In the genomic region with DNA sequence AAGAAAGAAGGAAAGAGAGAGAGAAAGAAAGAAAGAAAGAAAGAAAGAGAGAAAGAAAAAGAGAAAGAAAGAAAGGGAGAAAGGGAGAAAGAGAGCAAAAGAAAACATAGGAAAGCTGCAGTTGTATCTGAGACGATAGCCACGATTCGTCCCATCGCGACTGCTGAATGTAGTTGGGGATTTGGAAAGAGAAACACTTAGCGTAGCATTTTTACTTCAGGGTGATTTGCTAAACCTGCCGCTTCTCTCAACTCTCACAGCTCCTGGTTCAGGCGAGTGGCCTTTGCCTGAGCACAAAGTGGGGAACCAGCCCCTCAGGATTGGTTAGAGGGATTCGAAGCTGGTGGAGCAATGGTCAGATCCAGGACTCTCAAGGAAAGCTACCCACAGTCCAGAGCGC, we compare ENCODE assay signal across 8 mouse cellular contexts. TPM values are rescaled to one million over a fixed set of nuclear protein-coding genes. Genes with fewer than 3 reads are reported as not detected.
DNase-seq lines count a peak whose midpoint lies in the region; ATAC-seq and TF ChIP-seq lines count a peak whose summit lies in the region.

No protein-coding gene starts in this region.

- no peak overlapping the region for H3K27ac ChIP-seq in heart, embryonic 11.5 days (ENCODE audit: low read depth, low read length)
- H3K27ac ChIP-seq in ES-Bruce4 (ENCODE audit: insufficient read depth, low read length): peak overlapping the region; percentile 5; the same call in 1 of the 2 replicates
- H3K27ac ChIP-seq in forebrain, embryonic 16.5 days (ENCODE audit: low read length): no peak overlapping the region
- no peak overlapping the region for H3K27ac ChIP-seq in liver, embryonic 16.5 days (ENCODE audit: low read length)

- TF ChIP-seq EP300 in ES-Bruce4 (IDR thresholded peaks at IDR 0.05; ENCODE audit: insufficient read depth, low read depth, low read length): no peak

- no peaks in the 10 kb centered on the region for H3K36me3 ChIP-seq in heart, embryonic 11.5 days (ENCODE audit: control insufficient read depth, insufficient read depth, low read length)
- no peaks in the 10 kb centered on the region for H3K36me3 ChIP-seq in ES-Bruce4 (ENCODE audit: control insufficient read depth, insufficient read depth, low read length, poor library complexity, severe bottlenecking)
- no peaks in the 10 kb centered on the region for H3K36me3 ChIP-seq in forebrain, embryonic 16.5 days (ENCODE audit: control insufficient read depth, insufficient read depth)
- no peaks in the 10 kb centered on the region for H3K36me3 ChIP-seq in liver, embryonic 16.5 days (ENCODE audit: control insufficient read depth, insufficient read depth)

- no peak for TF ChIP-seq POLR2A in ES-Bruce4 (IDR thresholded peaks at IDR 0.05; ENCODE audit: insufficient read depth, low read length)

- H3K4me3 ChIP-seq in heart, embryonic 11.5 days (ENCODE audit: low read depth, low read length): peak overlapping the region; percentile 73
- H3K4me3 ChIP-seq in ES-Bruce4 (ENCODE audit: low read depth, low read length): peak overlapping the region; percentile 53
- no peak overlapping the region for H3K4me3 ChIP-seq in forebrain, embryonic 16.5 days (replicated peaks; ENCODE audit: low read length)
- peak overlapping the region; percentile 87 for H3K4me3 ChIP-seq in liver, embryonic 16.5 days (ENCODE audit: low read depth, low read length)

- 21% methylated on average over 10 of the region's 10 CpGs for WGBS in heart, embryonic 11.5 days (ENCODE audit: insufficient replicate concordance)
- WGBS in forebrain, embryonic 16.5 days: 16% methylated on average over 10 of the region's 10 CpGs
- WGBS in liver, embryonic 16.5 days (ENCODE audit: insufficient replicate concordance): 6% methylated on average over 10 of the region's 10 CpGs

- DNase-seq in heart, postnatal 36 days: no peak
- no peak for DNase-seq in retina, embryonic 14.5 days (ENCODE audit: low spot score)
- no peak for DNase-seq in gastrocnemius, postnatal 25 days

- TF ChIP-seq CTCF in ES-Bruce4 (IDR thresholded peaks at IDR 0.05; ENCODE audit: low read depth, low read length): no peak

- intact Hi-C loops in heart, postnatal 36 days (cut with DNase I): no loop called here

- no peak for ATAC-seq in heart, embryonic 11.5 days (replicated peaks; ENCODE audit: insufficient number of reproducible peaks, low FRiP score, low TSS enrichment)
- ATAC-seq in forebrain, embryonic 16.5 days: no peak
- no peak for ATAC-seq in liver, embryonic 16.5 days (ENCODE audit: low read depth)
- ATAC-seq in megakaryocyte-erythroid progenitor cell, adult 5-6 weeks (replicated peaks; ENCODE audit: low FRiP score, low TSS enrichment, poor library complexity, severe bottlenecking): no peak

- H3K4me1 ChIP-seq in heart, embryonic 11.5 days (ENCODE audit: control insufficient read depth, insufficient read depth, low read length): peaks cover 32% of the 10 kb centered on the region
- peaks cover 11% of the 10 kb centered on the region for H3K4me1 ChIP-seq in ES-Bruce4 (ENCODE audit: control insufficient read depth, insufficient read depth, low read length)
- peaks cover 33% of the 10 kb centered on the region for H3K4me1 ChIP-seq in forebrain, embryonic 16.5 days (replicated peaks; ENCODE audit: control insufficient read depth, insufficient read depth, low read length)
- H3K4me1 ChIP-seq in liver, embryonic 16.5 days (ENCODE audit: control insufficient read depth, low read depth, low read length): peaks cover 47% of the 10 kb centered on the region

- H3K4me2 ChIP-seq in heart, embryonic 11.5 days: peak overlapping the region; percentile 96
- 0 out of 2 replicates have a peak overlapping the region, but pooled peaks have one; percentile 16 for H3K4me2 ChIP-seq in forebrain, embryonic 16.5 days (ENCODE audit: low read length)
- H3K4me2 ChIP-seq in liver, embryonic 16.5 days (ENCODE audit: low read depth, low read length): peak overlapping the region; percentile 94

- no peaks in the 10 kb centered on the region for H3K27me3 ChIP-seq in heart, embryonic 11.5 days (ENCODE audit: control insufficient read depth, insufficient read depth, low read length)
- no peaks in the 10 kb centered on the region for H3K27me3 ChIP-seq in ES-Bruce4 (ENCODE audit: control insufficient read depth, insufficient read depth, low read length, poor library complexity, severe bottlenecking)
- H3K27me3 ChIP-seq in forebrain, embryonic 16.5 days (replicated peaks; ENCODE audit: control insufficient read depth, insufficient read depth, low read length): no peaks in the 10 kb centered on the region
- no peaks in the 10 kb centered on the region for H3K27me3 ChIP-seq in liver, embryonic 16.5 days (ENCODE audit: control insufficient read depth, insufficient read depth, low read depth, low read length)

- no peaks in the 10 kb centered on the region; the same call in 1 of the 2 replicates for H3K9me3 ChIP-seq in heart, embryonic 11.5 days (replicated peaks; ENCODE audit: control insufficient read depth, low read length)
- no peaks in the 10 kb centered on the region for H3K9me3 ChIP-seq in ES-Bruce4 (replicated peaks; ENCODE audit: control insufficient read depth, insufficient read depth, low read length, poor library complexity, severe bottlenecking)
- H3K9me3 ChIP-seq in forebrain, embryonic 16.5 days (ENCODE audit: control insufficient read depth, low read length): no peaks in the 10 kb centered on the region
- no peaks in the 10 kb centered on the region for H3K9me3 ChIP-seq in liver, embryonic 16.5 days (replicated peaks; ENCODE audit: control insufficient read depth, low read length)

- H3K9ac ChIP-seq in heart, embryonic 11.5 days (ENCODE audit: low read depth, low read length): peak overlapping the region; percentile 43; the same call in 1 of the 2 replicates
- peak overlapping the region; percentile 41 for H3K9ac ChIP-seq in ES-Bruce4 (ENCODE audit: low read depth, poor library complexity, severe bottlenecking)
- no peak overlapping the region; the same call in 1 of the 2 replicates for H3K9ac ChIP-seq in forebrain, embryonic 16.5 days (replicated peaks; ENCODE audit: low read depth, low read length)
- peak overlapping the region; percentile 53 for H3K9ac ChIP-seq in liver, embryonic 16.5 days (ENCODE audit: low read depth, low read length)

RNA-seq across cellular contexts. Expression of a gene that starts 0.5 kb away (rescaled TPM):
- polyA plus RNA-seq in heart, embryonic 11.5 days (2014; fragmentation: Nextera tagmentation; extraction: Ambion mirVana): 168 and 194 TPM in 2 replicates
- total RNA-seq in heart, postnatal 36 days (2021): 100 to 1,000 TPM in 1 of 2 experiments, 10 to 100 TPM in 1; 97.8 to 116 TPM
- polyA plus RNA-seq in ES-Bruce4 (2011; ENCODE audit: insufficient read depth, insufficient read length, low read depth, missing spikeins): 100 and 102 TPM in 2 replicates
- polyA plus RNA-seq in forebrain, embryonic 16.5 days (2015; fragmentation: Nextera tagmentation; extraction: Ambion mirVana): 109 and 117 TPM in 2 replicates
- polyA plus RNA-seq in liver, embryonic 16.5 days (2015; fragmentation: Nextera tagmentation; extraction: Ambion mirVana): 83.0 and 83.2 TPM in 2 replicates
- 40.4 and 44.0 TPM in 2 replicates for total RNA-seq in megakaryocyte-erythroid progenitor cell, adult 5-6 weeks (2014; fragmentation: Nextera tagmentation)
- 26.4 and 51.9 TPM in 2 replicates for total RNA-seq in megakaryocyte-erythroid progenitor cell, adult 5-6 weeks (2017)
- total RNA-seq in gastrocnemius, postnatal 25 days (2021): 1 to 10 TPM; 5.2 to 7.7 TPM

RNA-seq across cellular contexts. Expression of a gene that starts 31.4 kb away (rescaled TPM):
- 0.34 TPM in 1 of 2 replicates, not detected in the other for polyA plus RNA-seq in heart, embryonic 11.5 days (2014; fragmentation: Nextera tagmentation; extraction: Ambion mirVana)
- total RNA-seq in heart, postnatal 36 days (2021): not detected
- 175 and 179 TPM in 2 replicates for polyA plus RNA-seq in ES-Bruce4 (2011; ENCODE audit: insufficient read depth, insufficient read length, low read depth, missing spikeins)
- not detected in 2 replicates for polyA plus RNA-seq in forebrain, embryonic 16.5 days (2015; fragmentation: Nextera tagmentation; extraction: Ambion mirVana)
- not detected in 2 replicates for polyA plus RNA-seq in liver, embryonic 16.5 days (2015; fragmentation: Nextera tagmentation; extraction: Ambion mirVana)
- not detected in 2 replicates for total RNA-seq in megakaryocyte-erythroid progenitor cell, adult 5-6 weeks (2014; fragmentation: Nextera tagmentation)
- not detected in 2 replicates for total RNA-seq in megakaryocyte-erythroid progenitor cell, adult 5-6 weeks (2017)
- total RNA-seq in gastrocnemius, postnatal 25 days (2021): not detected

RNA-seq across cellular contexts. Expression of a gene that starts 32.0 kb away (rescaled TPM):
- 17.1 and 17.2 TPM in 2 replicates for polyA plus RNA-seq in heart, embryonic 11.5 days (2014; fragmentation: Nextera tagmentation; extraction: Ambion mirVana)
- 10 to 100 TPM in 1 of 2 experiments, 1 to 10 TPM in 1; 9.3 to 10.3 TPM for total RNA-seq in heart, postnatal 36 days (2021)
- 4.2 and 4.7 TPM in 2 replicates for polyA plus RNA-seq in ES-Bruce4 (2011; ENCODE audit: insufficient read depth, insufficient read length, low read depth, missing spikeins)
- polyA plus RNA-seq in forebrain, embryonic 16.5 days (2015; fragmentation: Nextera tagmentation; extraction: Ambion mirVana): 33.7 and 36.0 TPM in 2 replicates
- 3.7 and 4.0 TPM in 2 replicates for polyA plus RNA-seq in liver, embryonic 16.5 days (2015; fragmentation: Nextera tagmentation; extraction: Ambion mirVana)
- 6.0 and 18.0 TPM in 2 replicates for total RNA-seq in megakaryocyte-erythroid progenitor cell, adult 5-6 weeks (2014; fragmentation: Nextera tagmentation)
- 5.2 and 10.6 TPM in 2 replicates for total RNA-seq in megakaryocyte-erythroid progenitor cell, adult 5-6 weeks (2017)
- total RNA-seq in gastrocnemius, postnatal 25 days (2021): 1 to 10 TPM; 4.0 to 4.7 TPM

RNA-seq across cellular contexts. Expression of a gene that starts 33.1 kb away (rescaled TPM):
- 0.16 and 0.49 TPM in 2 replicates for polyA plus RNA-seq in heart, embryonic 11.5 days (2014; fragmentation: Nextera tagmentation; extraction: Ambion mirVana)
- not detected for total RNA-seq in heart, postnatal 36 days (2021)
- polyA plus RNA-seq in ES-Bruce4 (2011; ENCODE audit: insufficient read depth, insufficient read length, low read depth, missing spikeins): 20.9 and 23.5 TPM in 2 replicates
- polyA plus RNA-seq in forebrain, embryonic 16.5 days (2015; fragmentation: Nextera tagmentation; extraction: Ambion mirVana): 0.34 TPM in 1 of 2 replicates, not detected in the other
- not detected in 2 replicates for polyA plus RNA-seq in liver, embryonic 16.5 days (2015; fragmentation: Nextera tagmentation; extraction: Ambion mirVana)
- total RNA-seq in megakaryocyte-erythroid progenitor cell, adult 5-6 weeks (2014; fragmentation: Nextera tagmentation): not detected in 2 replicates
- not detected in 2 replicates for total RNA-seq in megakaryocyte-erythroid progenitor cell, adult 5-6 weeks (2017)
- total RNA-seq in gastrocnemius, postnatal 25 days (2021): not detected

RNA-seq across cellular contexts. Expression of a gene that starts 40.0 kb away (rescaled TPM):
- 0.07 and 0.13 TPM in 2 replicates for polyA plus RNA-seq in heart, embryonic 11.5 days (2014; fragmentation: Nextera tagmentation; extraction: Ambion mirVana)
- total RNA-seq in heart, postnatal 36 days (2021): 1 to 10 TPM in 1 of 2 experiments, under 1 TPM in 1; 0.31 to 1.5 TPM
- 0.07 TPM in 1 of 2 replicates, not detected in the other for polyA plus RNA-seq in ES-Bruce4 (2011; ENCODE audit: insufficient read depth, insufficient read length, low read depth, missing spikeins)
- 3.0 and 5.0 TPM in 2 replicates for polyA plus RNA-seq in forebrain, embryonic 16.5 days (2015; fragmentation: Nextera tagmentation; extraction: Ambion mirVana)
- 2.7 and 3.0 TPM in 2 replicates for polyA plus RNA-seq in liver, embryonic 16.5 days (2015; fragmentation: Nextera tagmentation; extraction: Ambion mirVana)
- 0.15 TPM in 1 of 2 replicates, not detected in the other for total RNA-seq in megakaryocyte-erythroid progenitor cell, adult 5-6 weeks (2014; fragmentation: Nextera tagmentation)
- 0.23 TPM in 1 of 2 replicates, not detected in the other for total RNA-seq in megakaryocyte-erythroid progenitor cell, adult 5-6 weeks (2017)
- total RNA-seq in gastrocnemius, postnatal 25 days (2021): under 1 TPM; 0.26 to 0.83 TPM

Comparison
In these comparisons a context has a peak if more than half of its experiments do, and no peak if none do; other contexts are left out.
1. H3K4me2 ChIP-seq: peak in every context shown above with its lines; median percentile 96 in heart, embryonic 11.5 days; 94 in liver, embryonic 16.5 days; 16 in forebrain, embryonic 16.5 days.
2. RNA of a gene that starts 31.4 kb away (polyA plus RNA-seq): 175 to 179 TPM in ES-Bruce4; not detected in liver, embryonic 16.5 days, 0.34 TPM in heart, embryonic 11.5 days and not detected in forebrain, embryonic 16.5 days; every median in the first group is over 100 times any median in the second.